Mouse (Mus musculus) limb, embryonic 15.5 days (tissue): Measurements from ENCODE around the gene Tmem107. TPM values are rescaled to one million over a fixed set of nuclear protein-coding genes. Genes with fewer than 3 reads are reported as not detected.
A peak's percentile ranks its signal among the peaks of the same experiment; 100 is the strongest.

ENCODE experiments used
- ATAC-seq: fragments of 200-750 bp; cut with Nextera tagmentation; 2 replicates; pipeline ENCODE4 v1.8.0; 2017; ENCODE audit warnings: low read depth, moderate TSS enrichment; ENCODE audit not compliant: insufficient number of reproducible peaks, low FRiP score, low TSS enrichment
- H3K27ac ChIP-seq: fragments of 300-500 bp; sonication (generic); 2 replicates; pipeline ENCODE4 v1.5.1; 2015; ENCODE audit warnings: moderate library complexity, mild to moderate bottlenecking, inconsistent platforms
- H3K27me3 ChIP-seq: fragments of 300-500 bp; sonication (generic); 2 replicates; pipeline ENCODE4 v1.6.1; 2015; ENCODE audit warnings: inconsistent platforms
- H3K36me3 ChIP-seq: fragments of 300-500 bp; sonication (generic); 2 replicates; pipeline ENCODE4 v1.6.1; 2015; ENCODE audit warnings: inconsistent platforms
- H3K4me1 ChIP-seq: fragments of 300-500 bp; sonication (generic); 2 replicates; pipeline ENCODE4 v1.6.1; 2015; ENCODE audit warnings: inconsistent platforms
- H3K4me2 ChIP-seq: fragments of 300-500 bp; sonication (generic); 2 replicates; pipeline ENCODE4 v1.6.1; 2015; ENCODE audit warnings: mild to moderate bottlenecking, inconsistent platforms
- H3K4me3 ChIP-seq: fragments of 300-500 bp; sonication (generic); 2 replicates; pipeline ENCODE4 v1.5.1; 2015; ENCODE audit warnings: mild to moderate bottlenecking, inconsistent platforms
- H3K9ac ChIP-seq: fragments of 300-500 bp; sonication (generic); 2 replicates; pipeline ENCODE4 v1.6.1; 2015; ENCODE audit warnings: inconsistent platforms
- H3K9me3 ChIP-seq: fragments of 300-500 bp; sonication (generic); 2 replicates; pipeline ENCODE4 v1.6.1; 2016; ENCODE audit warnings: inconsistent platforms
- WGBS: fragments of 180-500 bp; shearing (Covaris S2); methylation state at CpG from one replicate; pipeline ENCODE4 v1.1.7; 2015; 5-methylcytosine and 5-hydroxymethylcytosine counted together
- polyA plus RNA-seq: library from polyadenylated mRNA; unstranded; fragments of >200 nt; fragmentation: Nextera tagmentation; extraction: Ambion mirVana; gene quantifications from 2 replicates; pipeline ENCODE4 v1.2.1, GENCODE M21; 2015

Tmem107 gene
- polyA plus RNA-seq, 1 experiment from 2014 or later = 64.8 TPM

DNA sequence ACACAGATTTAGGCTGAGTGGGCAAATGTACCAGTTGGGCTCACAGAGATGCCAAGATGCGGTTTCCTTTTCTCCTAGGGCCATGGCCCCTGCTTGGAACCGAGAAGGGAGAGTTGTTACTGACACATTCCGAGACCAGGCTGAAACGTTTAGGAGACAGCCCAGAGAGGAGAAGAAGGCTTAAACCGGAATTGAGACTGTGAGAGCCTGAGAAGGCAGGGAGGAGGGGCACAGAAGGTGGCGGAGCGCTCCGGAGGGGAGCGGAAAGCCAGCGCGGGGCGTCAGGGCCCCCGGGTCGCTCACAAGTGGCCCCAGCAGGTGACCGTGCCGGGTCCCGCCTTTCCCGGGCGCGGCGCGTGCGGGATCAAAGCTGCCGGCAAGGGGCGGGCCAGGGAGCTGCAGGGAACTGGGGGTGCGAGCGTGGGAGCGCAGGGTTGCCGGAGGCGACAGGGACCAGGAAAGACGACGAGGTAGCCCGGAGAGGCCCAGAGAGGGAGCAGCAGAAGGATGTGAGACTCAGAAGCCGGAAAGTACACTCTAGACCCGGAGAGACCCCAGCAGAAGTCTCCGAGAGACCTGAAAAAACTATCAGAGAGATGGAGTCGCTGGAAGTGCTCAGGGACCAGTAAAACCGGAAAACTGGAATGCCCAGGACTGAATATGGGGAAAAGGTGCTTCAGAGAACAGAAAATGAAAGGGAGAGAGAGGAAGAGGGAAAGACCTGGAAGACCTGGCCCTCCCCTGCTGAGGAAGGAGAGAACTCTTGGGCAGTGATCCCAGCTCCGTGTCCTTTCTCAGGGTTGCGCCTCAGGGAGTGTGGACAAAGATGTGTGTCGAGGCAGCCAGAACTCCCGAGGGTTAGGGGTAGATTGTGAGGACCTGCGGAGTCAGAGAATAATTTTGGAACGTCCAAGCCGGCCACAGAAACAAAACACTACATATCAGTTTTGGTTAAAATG, 47.4 kb downstream of the Tmem107 start:
- H3K9me3 ChIP-seq = no peaks in the 10 kb centered on the region
- no peak for ATAC-seq
- peak overlapping the region; percentile 76 for H3K4me3 ChIP-seq
- H3K27me3 ChIP-seq = 0 out of 2 replicates have a peak, but pooled peaks cover 2% of the 10 kb centered on the region
- H3K27ac ChIP-seq = peak overlapping the region; percentile 90
- under 1% methylated on average over 45 of the region's 45 CpGs for WGBS
- H3K4me1 ChIP-seq = peaks cover 47% of the 10 kb centered on the region
- peak overlapping the region; percentile 70 for H3K9ac ChIP-seq
- no peaks in the 10 kb centered on the region for H3K36me3 ChIP-seq
- peak overlapping the region; percentile 97 for H3K4me2 ChIP-seq

DNA sequence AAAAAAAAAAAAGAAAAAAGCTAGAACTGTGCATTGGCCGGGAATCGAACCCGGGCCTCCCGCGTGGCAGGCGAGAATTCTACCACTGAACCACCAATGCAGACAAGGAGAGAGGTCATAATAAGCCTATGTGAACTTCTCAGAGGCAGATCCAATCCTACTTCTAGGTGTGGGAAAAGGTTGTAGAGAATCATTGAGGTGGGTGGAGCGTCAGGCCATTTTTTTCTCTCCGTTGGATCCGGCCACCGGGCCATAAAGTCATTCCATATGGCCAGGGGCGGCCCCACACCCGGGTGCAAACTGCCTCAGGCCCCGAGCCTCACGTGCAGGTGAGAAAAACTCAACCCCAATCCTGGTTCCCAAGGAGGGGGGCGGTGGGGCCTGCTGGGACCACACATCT, 48.2 kb downstream of the Tmem107 start:
- Histone ChIP-seq H3K36me3 (no peaks in the 10 kb centered on the region), H3K4me2 (peak overlapping the region; percentile 97), H3K9me3 (no peaks in the 10 kb centered on the region), H3K27ac (peak overlapping the region; percentile 90; the same call in 1 of the 2 replicates), H3K27me3 (0 out of 2 replicates have a peak, but pooled peaks cover 2% of the 10 kb centered on the region), H3K9ac (no peak overlapping the region), H3K4me3 (peak overlapping the region; percentile 76), H3K4me1 (peaks cover 49% of the 10 kb centered on the region)
- no peak; the same call in 1 of the 2 replicates for ATAC-seq
- 0% methylated on average over 15 of the region's 15 CpGs for WGBS

DNA sequence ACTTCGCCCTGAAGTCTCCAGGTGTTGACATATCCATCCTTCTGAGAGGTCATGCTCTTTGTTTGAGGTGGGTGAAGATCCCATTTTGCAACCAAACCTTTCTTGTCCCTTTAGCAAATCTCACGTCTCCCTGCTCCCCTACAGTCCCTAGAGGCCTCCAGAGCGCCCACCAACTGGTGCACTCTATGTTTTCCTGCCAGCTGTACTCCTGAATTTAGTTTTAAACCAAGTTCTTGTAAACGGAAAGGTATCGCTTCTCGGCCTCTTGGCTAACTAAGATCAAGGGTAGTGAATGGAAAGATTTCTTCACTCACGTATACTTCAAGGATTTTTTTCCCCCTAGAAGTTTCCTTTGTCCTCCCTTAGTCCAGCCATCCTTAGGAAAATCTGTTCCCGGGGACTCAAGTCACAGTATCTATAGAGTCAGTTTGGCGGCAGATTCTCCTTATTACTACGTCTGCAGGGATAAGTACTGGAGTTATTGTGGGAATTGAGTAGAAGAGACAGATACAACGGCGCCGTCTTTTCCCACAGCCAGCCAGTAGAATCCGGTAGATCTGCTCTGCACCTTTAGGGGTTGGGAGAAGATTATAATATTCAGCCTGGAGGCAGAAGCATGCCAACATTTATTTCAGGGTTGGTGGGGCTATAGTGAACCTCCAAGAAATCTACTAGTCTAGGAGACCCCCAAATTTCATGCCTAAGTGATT, 49.0 kb downstream of the Tmem107 start:
- H3K9ac ChIP-seq = no peak overlapping the region
- peaks cover 49% of the 10 kb centered on the region for H3K4me1 ChIP-seq
- no peaks in the 10 kb centered on the region for H3K36me3 ChIP-seq
- peak overlapping the region; percentile 82 for H3K4me3 ChIP-seq
- 0 out of 2 replicates have a peak, but pooled peaks cover 2% of the 10 kb centered on the region for H3K27me3 ChIP-seq
- peak overlapping the region; percentile 97 for H3K4me2 ChIP-seq
- H3K9me3 ChIP-seq = no peaks in the 10 kb centered on the region
- 34% methylated on average over 14 of the region's 14 CpGs for WGBS
- no peak overlapping the region for H3K27ac ChIP-seq
- no peak for ATAC-seq

DNA sequence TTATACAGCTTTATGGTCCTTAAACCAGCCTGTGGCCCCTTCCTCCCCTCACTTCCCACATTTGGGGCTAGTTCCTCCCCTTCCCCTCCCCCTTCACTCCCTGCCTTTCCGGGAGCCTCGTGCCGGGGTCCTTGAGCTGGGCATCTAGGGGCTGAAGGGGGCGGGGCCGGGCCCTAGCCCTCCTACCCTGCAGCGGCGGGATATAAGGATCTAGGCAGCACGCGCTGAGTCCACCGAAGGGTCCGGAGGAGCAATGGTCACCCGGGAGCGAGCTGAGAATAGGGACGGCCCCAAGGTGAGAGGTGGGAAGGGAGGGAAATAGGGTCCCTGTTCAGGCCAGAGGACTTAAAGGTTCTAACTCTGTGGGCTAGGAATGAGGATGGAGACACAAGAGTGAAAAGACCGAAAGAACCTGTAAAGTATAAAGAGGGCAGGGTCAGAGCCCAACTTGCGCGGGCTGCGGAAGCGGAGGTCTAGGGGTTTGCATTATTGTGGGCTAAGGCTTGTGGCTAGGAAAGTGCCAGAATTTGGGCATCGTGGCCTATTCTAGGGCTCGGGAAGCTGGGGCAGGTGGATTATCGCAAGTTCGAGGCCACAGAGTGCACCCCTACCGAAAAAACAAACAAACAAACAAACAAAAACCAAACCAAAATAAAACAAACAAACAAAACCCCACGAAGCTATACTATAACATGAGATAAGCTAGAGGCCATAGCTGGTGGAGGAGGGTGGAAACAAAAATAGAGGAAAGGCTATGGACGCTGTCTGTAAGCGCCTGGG, 49.8 kb downstream of the Tmem107 start, which contains the start of gene Hes7:
Gene Hes7 (plus strand): TSS at position 184 of the 780 bp plus-strand sequence.
- Histone ChIP-seq H3K9me3 (no peaks in the 10 kb centered on the region), H3K4me1 (peaks cover 49% of the 10 kb centered on the region), H3K9ac (peak within 1 kb of the TSS; percentile 74; the same call in 1 of the 2 replicates), H3K27me3 (0 out of 2 replicates have a peak, but pooled peaks cover 2% of the 10 kb centered on the region), H3K4me3 (peak within 1 kb of the TSS; percentile 82), H3K27ac (peak within 1 kb of the TSS; percentile 95; the same call in 1 of the 2 replicates), H3K36me3 (no peaks in the 10 kb centered on the region), H3K4me2 (peak within 1 kb of the TSS; percentile 97)
- no peak for ATAC-seq
- 2% methylated on average over 27 of the region's 27 CpGs for WGBS

DNA sequence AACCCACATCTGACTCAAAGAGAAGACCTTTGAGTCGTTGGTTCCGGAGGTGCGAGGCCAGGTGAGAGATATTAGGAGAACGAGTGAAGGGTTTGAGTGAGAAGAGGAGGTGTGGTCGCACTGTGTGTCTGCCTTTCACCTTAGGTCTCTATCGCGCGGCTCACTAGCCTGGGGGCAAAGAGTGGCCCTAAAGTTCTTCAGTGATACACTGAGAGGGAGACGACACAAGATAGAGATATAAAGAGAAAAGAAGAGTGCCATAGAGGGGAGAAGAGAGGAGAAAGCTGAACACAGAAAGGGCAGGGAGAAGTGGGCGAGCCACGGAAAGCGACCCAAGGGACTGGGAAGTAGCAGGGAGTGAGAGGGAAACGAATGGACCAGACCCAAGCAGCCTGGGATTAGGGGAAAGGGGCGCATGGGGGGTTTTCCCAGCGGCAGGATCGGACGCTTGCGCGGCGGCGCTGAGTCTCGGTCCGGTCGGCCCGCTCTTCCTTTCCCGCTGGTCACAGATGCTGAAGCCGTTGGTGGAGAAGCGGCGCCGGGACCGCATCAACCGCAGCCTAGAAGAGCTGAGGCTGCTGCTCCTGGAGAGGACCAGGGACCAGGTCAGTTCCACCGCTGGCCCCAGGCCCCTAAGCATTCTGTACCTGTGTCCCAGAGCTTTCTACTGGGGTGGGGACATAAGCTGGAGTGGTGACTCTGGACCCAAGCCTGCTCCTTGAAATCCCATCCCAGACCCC, 50.6 kb downstream of the Tmem107 start:
- 1% methylated on average over 31 of the region's 33 CpGs for WGBS
- H3K4me1 ChIP-seq = peaks cover 55% of the 10 kb centered on the region
- H3K4me3 ChIP-seq = peak overlapping the region; percentile 82
- no peaks in the 10 kb centered on the region for H3K36me3 ChIP-seq
- H3K27me3 ChIP-seq = 0 out of 2 replicates have a peak, but pooled peaks cover 2% of the 10 kb centered on the region
- H3K27ac ChIP-seq = peak overlapping the region; percentile 95
- no peaks in the 10 kb centered on the region for H3K9me3 ChIP-seq
- peak overlapping the region; percentile 74; the same call in 1 of the 2 replicates for H3K9ac ChIP-seq
- no peak for ATAC-seq
- H3K4me2 ChIP-seq = peak overlapping the region; percentile 97

DNA sequence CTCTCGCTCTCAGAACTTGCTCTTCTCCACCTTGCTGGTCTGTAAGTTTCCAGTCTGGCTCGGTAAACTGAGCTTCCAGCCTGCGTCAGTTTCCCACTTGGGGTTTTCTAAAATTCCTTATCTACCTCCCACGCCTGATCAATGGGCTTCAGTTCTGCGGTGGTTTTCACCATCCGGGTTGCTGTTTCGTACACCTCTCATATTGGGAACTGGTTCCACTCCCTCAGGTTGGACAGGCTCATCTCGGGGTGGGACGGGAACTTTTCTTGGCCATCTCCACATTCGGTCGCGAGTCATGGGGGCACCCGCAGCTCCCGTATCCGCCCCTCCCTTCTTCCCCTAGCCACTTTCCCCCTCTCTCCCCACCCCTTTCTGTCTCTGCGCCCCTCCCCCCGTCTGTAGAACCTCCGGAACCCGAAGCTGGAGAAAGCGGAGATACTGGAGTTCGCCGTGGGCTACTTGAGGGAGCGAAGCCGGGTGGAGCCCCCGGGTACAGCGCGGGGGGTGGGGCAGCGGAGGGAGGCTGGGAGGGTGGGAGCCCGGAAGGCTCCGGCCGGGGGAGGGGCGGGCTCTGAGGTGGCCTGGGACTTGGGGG, 51.2 kb downstream of the Tmem107 start:
- H3K9me3 ChIP-seq = no peaks in the 10 kb centered on the region
- peak overlapping the region; percentile 74 for H3K9ac ChIP-seq
- under 1% methylated on average over 31 of the region's 32 CpGs for WGBS
- H3K4me1 ChIP-seq = peaks cover 59% of the 10 kb centered on the region
- no peaks in the 10 kb centered on the region for H3K36me3 ChIP-seq
- H3K4me3 ChIP-seq = peak overlapping the region; percentile 82
- peak overlapping the region; percentile 97 for H3K4me2 ChIP-seq
- 0 out of 2 replicates have a peak, but pooled peaks cover 2% of the 10 kb centered on the region for H3K27me3 ChIP-seq
- H3K27ac ChIP-seq = peak overlapping the region; percentile 95
- no peak for ATAC-seq

DNA sequence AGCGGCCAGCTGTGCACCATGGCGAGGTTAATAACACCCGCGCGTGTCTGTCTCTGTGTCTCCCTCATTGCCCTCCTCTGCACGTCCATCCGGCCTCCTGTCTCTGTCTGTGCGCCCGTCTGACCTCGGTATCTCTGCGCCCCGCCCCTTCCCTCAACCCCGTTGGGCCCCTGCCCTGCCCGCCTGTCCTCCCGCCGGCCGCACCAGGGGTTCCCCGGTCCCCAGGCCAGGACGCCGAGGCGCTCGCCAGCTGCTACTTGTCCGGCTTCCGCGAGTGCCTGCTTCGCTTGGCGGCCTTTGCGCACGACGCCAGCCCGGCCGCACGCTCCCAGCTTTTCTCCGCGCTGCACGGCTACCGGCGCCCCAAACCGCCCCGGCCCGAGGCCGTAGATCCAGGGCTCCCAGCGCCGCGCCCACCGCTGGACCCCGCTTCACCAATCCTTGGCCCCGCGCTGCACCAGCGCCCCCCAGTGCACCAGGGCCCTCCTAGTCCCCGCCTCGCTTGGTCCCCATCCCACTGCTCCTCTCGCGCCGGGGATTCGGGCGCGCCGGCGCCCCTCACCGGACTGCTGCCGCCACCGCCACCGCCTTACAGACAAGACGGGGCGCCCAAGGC, 51.8 kb downstream of the Tmem107 start, which contains the start of gene 9130213A22Rik:
Gene 9130213A22Rik (minus strand): TSS at position 254 of the 616 bp plus-strand sequence.
- 0 out of 2 replicates have a peak, but pooled peaks cover 2% of the 10 kb centered on the region for H3K27me3 ChIP-seq
- H3K9ac ChIP-seq = peak within 1 kb of the TSS; percentile 74
- ATAC-seq = peak; percentile 78

More for the DNA sequence above, 51.8 kb downstream of the Tmem107 start, which contains the start of gene 9130213A22Rik:
- H3K36me3 ChIP-seq = no peaks in the 10 kb centered on the region
- peak within 1 kb of the TSS; percentile 97 for H3K4me2 ChIP-seq
- H3K4me3 ChIP-seq = peak within 1 kb of the TSS; percentile 82
- WGBS = under 1% methylated on average over 63 of the region's 66 CpGs
- H3K27ac ChIP-seq = peak within 1 kb of the TSS; percentile 95
- H3K9me3 ChIP-seq = no peaks in the 10 kb centered on the region
- peaks cover 53% of the 10 kb centered on the region for H3K4me1 ChIP-seq

Other genes with a start within 250 kb of the Tmem107 start
- gene Ndel1, start 198.9 kb upstream of the Tmem107 start, polyA plus RNA-seq = 124 and 128 TPM in 2 replicates
- gene Rnf222, start 182.3 kb upstream of the Tmem107 start, polyA plus RNA-seq = 4.2 and 5.1 TPM in 2 replicates
- 838 and 986 TPM in 2 replicates for gene Rpl26, start 169.2 kb upstream of the Tmem107 start, polyA plus RNA-seq
- gene Odf4, start 143.7 kb upstream of the Tmem107 start, polyA plus RNA-seq = not detected in 2 replicates
- gene Arhgef15, start 113.3 kb upstream of the Tmem107 start, polyA plus RNA-seq = 7.8 and 8.8 TPM in 2 replicates
- 2.1 and 2.3 TPM in 2 replicates for gene Slc25a35, start 102.7 kb upstream of the Tmem107 start, polyA plus RNA-seq
- 39.0 and 42.1 TPM in 2 replicates for gene Rangrf, start 95.6 kb upstream of the Tmem107 start, polyA plus RNA-seq
- 23.6 and 25.0 TPM in 2 replicates for gene Pfas, start 62.3 kb upstream of the Tmem107 start, polyA plus RNA-seq
- gene Ctc1, start 54.9 kb upstream of the Tmem107 start, polyA plus RNA-seq = 42.5 TPM in 2 replicates
- 111 and 121 TPM in 2 replicates for gene Aurkb, start 25.2 kb upstream of the Tmem107 start, polyA plus RNA-seq
- 12.9 and 13.7 TPM in 2 replicates for gene Borcs6, start 11.1 kb upstream of the Tmem107 start, polyA plus RNA-seq
- gene Vamp2, start 17.7 kb downstream of the Tmem107 start, polyA plus RNA-seq = 95.0 and 103 TPM in 2 replicates
- gene Per1, start 24.4 kb downstream of the Tmem107 start, polyA plus RNA-seq = 24.3 and 28.9 TPM in 2 replicates
- 0.58 and 0.68 TPM in 2 replicates for gene Hes7, start 49.6 kb downstream of the Tmem107 start, polyA plus RNA-seq
- gene 9130213A22Rik, start 51.8 kb downstream of the Tmem107 start, polyA plus RNA-seq = 0.40 and 0.49 TPM in 2 replicates
- gene Aloxe3, start 55.1 kb downstream of the Tmem107 start, polyA plus RNA-seq = 11.7 and 14.9 TPM in 2 replicates
- 53.5 and 60.5 TPM in 2 replicates for gene Alox12b, start 86.2 kb downstream of the Tmem107 start, polyA plus RNA-seq
- gene Alox8, start 127.0 kb downstream of the Tmem107 start, polyA plus RNA-seq = 0.12 and 0.20 TPM in 2 replicates
- gene Gucy2e, start 166.2 kb downstream of the Tmem107 start, polyA plus RNA-seq = 0.22 TPM in 1 of 2 replicates, not detected in the other